Mouse (Mus musculus): ENCODE measurements around the gene Mif4gd. TPM values are rescaled to one million over a fixed set of nuclear protein-coding genes. Genes with fewer than 3 reads are reported as not detected.

The Mif4gd gene
- polyA plus RNA-seq, 1 experiment from 2014 or later, result 9.1 TPM

- Histone ChIP-seq H3K4me2 (replicated peaks) (no peak overlapping the region), H3K36me3 (peaks cover 17% of the 10 kb centered on the region), H3K9me3 (no peaks in the 10 kb centered on the region), H3K27ac (replicated peaks) (no peak overlapping the region), H3K27me3 (no peaks in the 10 kb centered on the region), H3K9ac (replicated peaks) (no peak overlapping the region), H3K4me3 (no peak overlapping the region), H3K4me1 (no peaks in the 10 kb centered on the region)
- ATAC-seq (replicated peaks), result no peak
- WGBS, result 99% methylated on average over 2 of the region's 2 CpGs
Measured at GRCm38 (mm10) chr11:115642705-115643104, 29.9 kb upstream of the Mif4gd start.

- Histone ChIP-seq H3K9ac (replicated peaks) (no peak overlapping the region), H3K36me3 (peaks cover 15% of the 10 kb centered on the region), H3K4me3 (no peak overlapping the region), H3K27me3 (no peaks in the 10 kb centered on the region), H3K4me1 (no peaks in the 10 kb centered on the region), H3K9me3 (no peaks in the 10 kb centered on the region), H3K27ac (replicated peaks) (no peak overlapping the region), H3K4me2 (replicated peaks) (no peak overlapping the region)
- WGBS, result 76% methylated on average over 4 of the region's 4 CpGs
- no peak for ATAC-seq (replicated peaks)
Measured at GRCm38 (mm10) chr11:115641664-115642036, 28.9 kb upstream of the Mif4gd start.

DNA sequence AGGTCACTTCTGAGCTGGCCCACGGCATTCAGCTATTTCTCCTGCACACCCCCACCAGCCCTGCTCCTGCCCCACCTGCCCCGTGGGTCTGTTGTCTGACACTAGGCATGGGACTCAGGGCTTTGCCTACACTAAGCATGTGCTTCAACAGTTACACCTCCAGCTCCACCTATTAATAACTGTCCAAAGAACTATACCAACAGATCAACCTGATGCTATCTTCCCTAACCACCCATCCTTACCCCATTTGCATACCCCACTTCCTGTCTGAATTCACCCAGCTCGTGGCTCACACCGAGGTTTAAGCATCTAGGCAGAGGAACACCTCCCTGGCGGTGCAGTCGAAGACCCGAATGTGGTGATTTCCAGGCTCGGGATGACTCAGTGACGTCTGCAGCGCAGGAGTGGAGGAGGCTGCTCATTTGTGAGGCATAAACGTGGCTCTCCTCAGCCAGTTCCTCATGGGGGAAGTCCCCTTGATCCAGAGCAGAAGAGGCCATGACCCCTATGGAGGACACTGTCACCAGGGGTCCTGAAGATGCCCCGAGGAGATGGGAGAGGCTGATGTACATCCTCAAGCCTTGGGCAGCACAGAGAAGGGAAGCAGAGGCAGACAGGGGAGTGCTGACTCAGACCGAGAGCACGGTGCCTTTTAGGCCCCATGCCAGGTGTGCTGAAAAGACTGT, 28.4 kb upstream of the Mif4gd start:
- Histone ChIP-seq H3K27me3 (no peaks in the 10 kb centered on the region), H3K36me3 (peaks cover 11% of the 10 kb centered on the region), H3K27ac (replicated peaks) (no peak overlapping the region), H3K4me3 (no peak overlapping the region), H3K9me3 (no peaks in the 10 kb centered on the region), H3K4me1 (no peaks in the 10 kb centered on the region), H3K9ac (replicated peaks) (no peak overlapping the region), H3K4me2 (replicated peaks) (no peak overlapping the region)
- WGBS, result 64% methylated on average over 14 of the region's 14 CpGs
- ATAC-seq (replicated peaks), result no peak

DNA sequence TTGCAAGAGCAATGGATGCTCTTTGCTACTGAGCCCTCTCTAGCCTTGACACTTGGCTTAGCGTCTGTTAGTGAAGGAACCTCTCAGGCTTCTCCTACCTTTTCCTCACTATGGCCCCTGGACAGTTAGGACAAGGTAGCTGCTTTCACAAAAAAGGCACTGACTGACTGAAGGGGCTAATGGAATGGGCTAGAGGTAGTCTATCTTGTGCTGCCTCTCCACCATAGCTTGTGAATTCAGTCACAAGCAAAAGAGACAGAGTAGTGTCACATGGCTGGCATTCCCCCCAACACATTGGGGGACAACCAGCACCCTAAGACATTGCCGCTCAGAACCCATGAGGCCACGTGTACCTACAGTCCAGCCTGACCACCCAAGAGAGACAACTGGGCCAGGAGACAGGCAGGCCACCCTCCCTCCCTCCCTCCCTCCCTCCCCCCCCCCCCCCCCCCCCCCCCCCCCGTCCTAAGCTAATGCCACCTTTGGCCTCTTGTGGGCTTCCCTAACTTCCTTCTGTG, 27.6 kb upstream of the Mif4gd start:
- 86% methylated on average over 3 of the region's 4 CpGs for WGBS
- ATAC-seq (replicated peaks), result no peak
- no peaks in the 10 kb centered on the region for H3K4me1 ChIP-seq

DNA sequence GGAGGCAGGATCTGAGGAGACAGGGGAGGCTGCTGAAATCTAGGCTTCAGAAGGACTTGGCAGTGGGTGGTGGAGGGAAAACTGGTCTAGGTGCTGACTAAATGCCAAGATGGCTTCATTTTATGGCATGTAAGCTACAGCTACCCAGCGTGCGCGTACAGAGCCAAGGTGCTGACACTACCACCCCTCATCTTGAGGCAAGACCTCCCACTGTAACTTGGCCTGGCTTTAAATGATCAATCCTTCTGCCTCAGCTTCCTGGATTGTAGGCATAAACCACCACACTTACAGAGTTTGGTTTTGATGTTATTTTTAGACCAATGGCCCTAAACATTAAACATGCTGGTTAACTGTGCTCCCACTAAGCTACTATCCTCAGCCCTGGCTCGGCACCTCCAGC, 26.8 kb upstream of the Mif4gd start:
- ATAC-seq (replicated peaks), result no peak
- H3K36me3 ChIP-seq, result peaks cover 6% of the 10 kb centered on the region
- no peak overlapping the region for H3K4me3 ChIP-seq
- no peaks in the 10 kb centered on the region for H3K27me3 ChIP-seq
- WGBS, result 88% methylated on average over 4 of the region's 4 CpGs
- H3K9me3 ChIP-seq, result no peaks in the 10 kb centered on the region
- no peak overlapping the region for H3K4me2 ChIP-seq (replicated peaks)
- no peak overlapping the region for H3K9ac ChIP-seq (replicated peaks)
- H3K4me1 ChIP-seq, result no peaks in the 10 kb centered on the region
- H3K27ac ChIP-seq (replicated peaks), result no peak overlapping the region

More for the DNA sequence above, 27.6 kb upstream of the Mif4gd start:
- H3K4me3 ChIP-seq, result no peak overlapping the region
- no peaks in the 10 kb centered on the region for H3K9me3 ChIP-seq
- H3K4me2 ChIP-seq (replicated peaks), result no peak overlapping the region
- no peak overlapping the region for H3K9ac ChIP-seq (replicated peaks)
- H3K36me3 ChIP-seq, result peaks cover 8% of the 10 kb centered on the region
- no peak overlapping the region for H3K27ac ChIP-seq (replicated peaks)
- H3K27me3 ChIP-seq, result no peaks in the 10 kb centered on the region

GRCm38 (mm10) chr11:115638498-115639409, 26.0 kb upstream of the Mif4gd start:
- Histone ChIP-seq H3K4me1 (no peaks in the 10 kb centered on the region), H3K9ac (replicated peaks) (no peak overlapping the region), H3K4me2 (replicated peaks) (no peak overlapping the region), H3K4me3 (no peak overlapping the region), H3K27me3 (no peaks in the 10 kb centered on the region), H3K27ac (replicated peaks) (no peak overlapping the region), H3K9me3 (no peaks in the 10 kb centered on the region), H3K36me3 (peaks cover 3% of the 10 kb centered on the region; the same call in 1 of the 2 replicates)
- 84% methylated on average over 5 of the region's 5 CpGs for WGBS
- ATAC-seq (replicated peaks), result no peak

- no peaks in the 10 kb centered on the region for H3K4me1 ChIP-seq
- no peak overlapping the region for H3K9ac ChIP-seq (replicated peaks)
- WGBS, result 78% methylated on average over 3 of the region's 3 CpGs
- no peaks in the 10 kb centered on the region for H3K9me3 ChIP-seq
- no peak overlapping the region for H3K4me3 ChIP-seq
- H3K36me3 ChIP-seq, result no peaks in the 10 kb centered on the region
- ATAC-seq (replicated peaks), result no peak
- no peaks in the 10 kb centered on the region for H3K27me3 ChIP-seq
- no peak overlapping the region for H3K4me2 ChIP-seq (replicated peaks)
- no peak overlapping the region for H3K27ac ChIP-seq (replicated peaks)
Measured at GRCm38 (mm10) chr11:115636960-115637359, 24.2 kb upstream of the Mif4gd start.

GRCm38 (mm10) chr11:115635484-115635883, 22.7 kb upstream of the Mif4gd start:
- WGBS, result 73% methylated on average over 8 of the region's 8 CpGs
- Histone ChIP-seq H3K36me3 (no peaks in the 10 kb centered on the region), H3K27me3 (no peaks in the 10 kb centered on the region), H3K4me1 (no peaks in the 10 kb centered on the region), H3K27ac (replicated peaks) (no peak overlapping the region), H3K9me3 (no peaks in the 10 kb centered on the region), H3K9ac (replicated peaks) (no peak overlapping the region), H3K4me3 (no peak overlapping the region), H3K4me2 (replicated peaks) (no peak overlapping the region)
- ATAC-seq (replicated peaks), result no peak

GRCm38 (mm10) chr11:115635041-115635440, 22.3 kb upstream of the Mif4gd start:
- Histone ChIP-seq H3K9ac (replicated peaks) (no peak overlapping the region), H3K4me1 (no peaks in the 10 kb centered on the region), H3K27ac (replicated peaks) (no peak overlapping the region), H3K4me3 (no peak overlapping the region), H3K27me3 (no peaks in the 10 kb centered on the region), H3K9me3 (no peaks in the 10 kb centered on the region), H3K4me2 (replicated peaks) (no peak overlapping the region), H3K36me3 (no peaks in the 10 kb centered on the region)
- no peak for ATAC-seq (replicated peaks)
- WGBS, result 88% methylated on average over 8 of the region's 8 CpGs

DNA sequence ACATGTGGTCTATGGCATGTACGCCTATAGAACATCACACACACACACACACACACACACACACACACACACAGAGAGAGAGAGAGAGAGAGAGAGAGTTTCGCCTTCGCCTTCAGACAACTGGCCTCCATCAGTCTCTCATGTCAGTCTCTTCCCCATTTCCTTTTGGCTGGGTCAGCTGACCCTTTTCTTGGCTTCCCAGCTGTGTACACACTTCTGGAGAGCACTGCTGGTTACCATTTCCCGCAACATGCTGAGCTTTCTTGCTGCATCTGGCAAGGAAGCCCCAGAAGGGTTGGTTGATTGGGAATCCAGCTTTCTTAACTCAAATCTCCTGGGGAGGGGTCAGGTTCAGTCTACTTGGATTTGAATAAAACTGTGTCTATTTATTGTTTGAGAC, 21.3 kb upstream of the Mif4gd start:
- no peak for ATAC-seq (replicated peaks)
- no peak overlapping the region for H3K27ac ChIP-seq (replicated peaks)
- H3K4me2 ChIP-seq (replicated peaks), result no peak overlapping the region
- H3K4me1 ChIP-seq, result no peaks in the 10 kb centered on the region
- no peak overlapping the region for H3K9ac ChIP-seq (replicated peaks)
- H3K4me3 ChIP-seq, result no peak overlapping the region
- no peaks in the 10 kb centered on the region for H3K9me3 ChIP-seq
- H3K36me3 ChIP-seq, result no peaks in the 10 kb centered on the region
- WGBS, result 95% methylated on average over 4 of the region's 4 CpGs
- H3K27me3 ChIP-seq, result no peaks in the 10 kb centered on the region

DNA sequence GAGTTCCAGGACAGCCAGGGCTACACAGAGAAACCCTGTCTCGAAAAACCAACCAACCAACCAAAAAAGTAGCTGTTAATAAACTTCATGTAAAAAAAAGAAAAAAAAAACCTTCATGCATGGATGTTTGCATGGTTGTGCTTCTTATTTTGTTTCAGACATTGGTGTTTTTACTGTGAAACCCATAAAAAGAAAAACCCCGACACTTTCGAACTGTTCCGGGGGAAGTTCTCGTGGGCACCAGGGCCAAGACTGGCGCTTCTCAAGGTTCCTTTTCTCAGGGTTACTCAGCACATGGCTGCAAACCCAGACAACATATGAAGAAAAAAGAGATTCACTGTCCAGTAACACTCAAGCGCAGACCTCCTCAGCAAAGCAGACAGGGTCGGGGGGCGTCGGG, 20.1 kb upstream of the Mif4gd start:
- Histone ChIP-seq H3K4me1 (peaks cover 5% of the 10 kb centered on the region; the same call in 1 of the 2 replicates), H3K9me3 (no peaks in the 10 kb centered on the region), H3K27me3 (no peaks in the 10 kb centered on the region), H3K9ac (replicated peaks) (no peak overlapping the region), H3K27ac (replicated peaks) (no peak overlapping the region), H3K36me3 (no peaks in the 10 kb centered on the region), H3K4me3 (no peak overlapping the region), H3K4me2 (replicated peaks) (no peak overlapping the region)
- WGBS, result 86% methylated on average over 10 of the region's 10 CpGs
- no peak for ATAC-seq (replicated peaks)

DNA sequence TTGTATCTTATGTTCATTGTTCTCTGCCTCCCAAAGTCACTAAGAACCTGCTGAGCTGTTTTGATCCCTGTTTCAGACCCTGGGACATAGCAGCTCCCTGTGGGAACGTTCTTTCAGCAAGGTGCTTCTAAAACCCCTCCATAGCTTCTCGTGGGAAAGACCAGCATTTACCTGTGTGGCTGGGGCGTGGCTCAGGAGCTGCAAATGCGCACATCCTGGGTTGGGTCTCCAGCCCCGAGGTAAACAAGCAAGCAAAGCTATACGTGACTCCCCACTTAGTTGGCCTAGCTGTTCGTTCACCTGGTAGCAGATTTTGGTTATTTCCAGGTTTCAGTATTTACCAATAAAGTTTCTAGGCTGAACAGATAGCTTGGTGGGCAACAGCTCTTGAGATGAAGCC, 19.5 kb upstream of the Mif4gd start:
- no peak overlapping the region for H3K27ac ChIP-seq (replicated peaks)
- H3K36me3 ChIP-seq, result no peaks in the 10 kb centered on the region
- H3K4me3 ChIP-seq, result no peak overlapping the region
- H3K27me3 ChIP-seq, result no peaks in the 10 kb centered on the region
- no peak overlapping the region for H3K9ac ChIP-seq (replicated peaks)
- peaks cover 10% of the 10 kb centered on the region for H3K4me1 ChIP-seq
- no peaks in the 10 kb centered on the region for H3K9me3 ChIP-seq
- no peak overlapping the region for H3K4me2 ChIP-seq (replicated peaks)
- ATAC-seq (replicated peaks), result no peak
- WGBS, result 76% methylated on average over 7 of the region's 7 CpGs
